Comparison of ENCODE assay signal across 14 mouse cellular contexts in the genomic region with DNA sequence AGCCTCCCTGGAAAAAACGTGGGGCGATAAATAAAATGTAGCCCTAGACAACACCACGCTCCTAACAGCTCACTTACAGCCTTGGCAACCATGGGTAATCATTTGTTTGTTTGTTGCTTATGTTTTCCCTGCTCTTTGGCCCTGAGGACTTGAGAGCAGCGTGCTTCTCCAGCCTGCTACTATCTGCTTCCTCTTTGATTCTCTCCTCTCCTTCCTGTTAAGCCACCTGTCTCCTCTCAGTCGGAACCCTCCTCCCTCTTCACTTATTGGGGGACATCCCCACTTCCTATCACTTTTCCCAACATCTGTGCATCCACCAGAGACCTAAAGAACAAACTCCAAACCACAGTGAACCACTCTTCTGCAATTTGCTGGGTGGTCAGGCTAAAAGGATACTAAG.
"Had no signal": no experiment of that assay in that cellular context is flagged by ENCODE, and none has a peak within 500 bp of the region (broad histone marks: within the 10 kb centered on the region; RNA-seq: fewer than 3 reads in every experiment).

No protein-coding gene starts in this region.

- DNase-seq: gastrocnemius, adult 2 months; gastrocnemius, postnatal 10 days; gastrocnemius, postnatal 25 days; heart, adult 18-20 months; heart, postnatal 10 days; heart, postnatal 4 days; kidney, postnatal 10 days; kidney, postnatal 25 days; kidney, postnatal 4 days; liver had no signal

- ATAC-seq: hindbrain, embryonic 16.5 days; inflammation-experienced regulatory T-cells, adult 6 months; intestine, embryonic 15.5 days; intestine, postnatal 0 days had no signal
